Mouse (Mus musculus) spleen, adult 2 months (tissue): ENCODE measurements around the gene Casq1. TPM values are rescaled to one million over a fixed set of nuclear protein-coding genes. Genes with fewer than 3 reads are reported as not detected.

ENCODE experiments used
- DNase-seq, 2 experiments: peaks; one replicate each; pipeline versions ENCODE4 v3.0.0 to v3.0.0-alpha.2; 2012 to 2021; ENCODE audit warnings: low spot score in 2 of 2, low read depth in 1 of 2
- H3K27ac ChIP-seq: fragments of 200-500 bp; 2 replicates; pipeline ENCODE4 v1.5.1; 2012; ENCODE audit warnings: low read length, inconsistent platforms; ENCODE audit not compliant: insufficient read depth
- H3K27me3 ChIP-seq: fragments of 200-500 bp; 2 replicates; pipeline ENCODE4 v1.6.1; 2012; ENCODE audit warnings: mild to moderate bottlenecking, moderate library complexity, low read length, inconsistent platforms; ENCODE audit not compliant: control insufficient read depth, insufficient read depth
- H3K36me3 ChIP-seq: fragments of 200-500 bp; 2 replicates; pipeline ENCODE4 v1.6.1; 2012; ENCODE audit warnings: mild to moderate bottlenecking, low read length, inconsistent platforms; ENCODE audit not compliant: control insufficient read depth, insufficient read depth
- H3K4me1 ChIP-seq: fragments of 200-500 bp; 2 replicates; pipeline ENCODE4 v1.6.1; 2011; ENCODE audit warnings: inconsistent platforms; ENCODE audit not compliant: control insufficient read depth, insufficient read depth, insufficient read length
- H3K4me3 ChIP-seq: fragments of 200-500 bp; 2 replicates; pipeline ENCODE4 v1.5.1; 2011; ENCODE audit warnings: mild to moderate bottlenecking, inconsistent platforms; ENCODE audit not compliant: insufficient read depth, insufficient read length; ENCODE audit errors: extremely low read depth
- CTCF ChIP-seq: fragments of 200-500 bp; IDR thresholded peaks from 2 replicates; pipeline ENCODE4 v1.5.1; 2011; ENCODE audit warnings: mild to moderate bottlenecking, inconsistent platforms; ENCODE audit not compliant: insufficient read depth, insufficient read length, insufficient replicate concordance; ENCODE audit errors: extremely low read depth
- POLR2A ChIP-seq: fragments of 200-500 bp; IDR thresholded peaks from 2 replicates; pipeline ENCODE4 v1.6.1; 2011; ENCODE audit warnings: low read depth, low read length, inconsistent platforms
- WGBS: fragments of 180-500 bp; shearing (Covaris S2); methylation state at CpG from one replicate; pipeline ENCODE4 v1.1.7; 2018; 5-methylcytosine and 5-hydroxymethylcytosine counted together
- polyA plus RNA-seq: library from polyadenylated mRNA; depleted of rRNA; stranded (reverse); fragments of >200 nt; gene quantifications from 2 replicates; pipeline ENCODE4 v1.2.3, GENCODE M21; 2012

The Casq1 gene
- polyA plus RNA-seq, 1 experiment: 0.35 TPM

GRCm38 (mm10) chr1:172243547-172244205 is 24.0 kb upstream of the Casq1 start:
- no peaks in the 10 kb centered on the region for H3K36me3 ChIP-seq
- no peak overlapping the region for H3K4me3 ChIP-seq
- DNase-seq: no peak
- H3K27me3 ChIP-seq: no peaks in the 10 kb centered on the region
- WGBS: 65% methylated on average over 16 of the region's 16 CpGs
- H3K4me1 ChIP-seq: no peaks in the 10 kb centered on the region
- TF ChIP-seq POLR2A (no peak), CTCF (no peak)
- H3K27ac ChIP-seq: no peak overlapping the region

- Histone ChIP-seq H3K4me3 (no peak overlapping the region), H3K27me3 (no peaks in the 10 kb centered on the region), H3K36me3 (no peaks in the 10 kb centered on the region), H3K27ac (no peak overlapping the region), H3K4me1 (no peaks in the 10 kb centered on the region)
- 60% methylated on average over 2 of the region's 2 CpGs for WGBS
- DNase-seq: no peak
- no peak for TF ChIP-seq CTCF
- no peak for TF ChIP-seq POLR2A
Observed at GRCm38 (mm10) chr1:172242401-172242800, 22.7 kb upstream of the Casq1 start.

GRCm38 (mm10) chr1:172240945-172241708 is 21.5 kb upstream of the Casq1 start:
- 26% methylated on average over 6 of the region's 6 CpGs for WGBS
- no peak overlapping the region for H3K27ac ChIP-seq
- H3K4me1 ChIP-seq: no peaks in the 10 kb centered on the region
- H3K27me3 ChIP-seq: no peaks in the 10 kb centered on the region
- no peak for TF ChIP-seq POLR2A
- no peak overlapping the region for H3K4me3 ChIP-seq
- DNase-seq: no peak
- H3K36me3 ChIP-seq: no peaks in the 10 kb centered on the region

- DNase-seq: no peak
- Histone ChIP-seq H3K4me3 (no peak overlapping the region), H3K4me1 (no peaks in the 10 kb centered on the region), H3K27ac (no peak overlapping the region), H3K36me3 (no peaks in the 10 kb centered on the region), H3K27me3 (no peaks in the 10 kb centered on the region)
- 88% methylated on average over 1 of the region's 1 CpGs for WGBS
- TF ChIP-seq POLR2A: no peak
- TF ChIP-seq CTCF: no peak
Observed at GRCm38 (mm10) chr1:172229215-172229614, 9.5 kb upstream of the Casq1 start.

GRCm38 (mm10) chr1:172228209-172228608 is 8.5 kb upstream of the Casq1 start:
- Histone ChIP-seq H3K4me3 (no peak overlapping the region), H3K36me3 (no peaks in the 10 kb centered on the region), H3K27me3 (no peaks in the 10 kb centered on the region), H3K27ac (no peak overlapping the region), H3K4me1 (no peaks in the 10 kb centered on the region)
- no peak for DNase-seq
- 91% methylated on average over 2 of the region's 2 CpGs for WGBS
- no peak for TF ChIP-seq CTCF
- TF ChIP-seq POLR2A: no peak

- TF ChIP-seq CTCF: no peak
- TF ChIP-seq POLR2A: no peak
- peaks cover 3% of the 10 kb centered on the region; the same call in 1 of the 2 replicates for H3K4me1 ChIP-seq
- 85% methylated on average over 11 of the region's 11 CpGs for WGBS
- H3K27me3 ChIP-seq: no peaks in the 10 kb centered on the region
- no peak overlapping the region for H3K4me3 ChIP-seq
- H3K27ac ChIP-seq: no peak overlapping the region
- H3K36me3 ChIP-seq: no peaks in the 10 kb centered on the region
- no peak for DNase-seq
Observed at GRCm38 (mm10) chr1:172221297-172222063, 1.8 kb upstream of the Casq1 start.

GRCm38 (mm10) chr1:172220414-172220813 is 746 bp upstream of the Casq1 start:
- 0 out of 2 replicates have a peak overlapping the region, but pooled peaks have one; percentile 48 for H3K27ac ChIP-seq
- no peak for DNase-seq
- H3K4me3 ChIP-seq: no peak overlapping the region
- peaks cover 3% of the 10 kb centered on the region; the same call in 1 of the 2 replicates for H3K4me1 ChIP-seq
- WGBS: 76% methylated on average over 10 of the region's 10 CpGs
- no peaks in the 10 kb centered on the region for H3K27me3 ChIP-seq
- H3K36me3 ChIP-seq: no peaks in the 10 kb centered on the region
- TF ChIP-seq POLR2A (no peak), CTCF (no peak)
